Mouse (Mus musculus): ENCODE measurements around the gene Wipf2.
A peak's percentile ranks its signal among the peaks of the same experiment; 100 is the strongest.

Wipf2 gene

DNA sequence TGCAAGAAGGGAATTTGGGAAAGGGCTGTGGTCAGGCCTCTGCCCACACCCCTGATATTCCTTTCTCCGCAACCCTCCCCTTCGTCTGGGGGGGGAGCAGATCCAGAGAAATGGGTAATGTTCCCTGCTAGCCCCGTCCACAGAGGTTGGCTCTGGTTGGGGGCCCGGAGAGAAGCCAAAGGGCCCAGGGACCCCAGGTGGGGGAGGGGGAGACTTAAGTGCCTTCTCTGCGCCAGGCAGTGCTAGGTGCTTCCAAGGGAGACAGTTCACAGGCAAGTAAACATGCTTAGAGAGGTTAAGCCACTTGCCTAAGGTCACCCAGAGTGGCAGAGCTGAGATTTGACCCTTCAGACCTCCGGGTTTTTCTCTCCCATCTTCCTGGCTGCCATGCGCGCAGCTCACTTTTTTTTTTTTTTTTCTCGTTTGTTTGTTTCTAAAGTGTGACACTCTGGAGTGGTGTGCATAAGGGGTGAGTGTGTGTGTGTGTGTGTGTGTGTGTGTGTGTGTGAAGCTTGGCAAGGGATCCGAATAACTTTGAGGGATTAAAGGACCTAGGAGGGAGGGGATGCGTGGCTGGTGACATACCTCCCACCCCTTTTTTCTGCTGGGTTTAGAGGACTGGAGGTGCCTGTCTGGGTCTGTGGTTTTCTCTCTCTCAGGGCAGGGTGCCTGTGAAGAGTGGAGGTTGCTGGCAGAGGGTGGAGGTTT lies 81.6 kb downstream of the Wipf2 start:
- DNase-seq, result no peak

DNA sequence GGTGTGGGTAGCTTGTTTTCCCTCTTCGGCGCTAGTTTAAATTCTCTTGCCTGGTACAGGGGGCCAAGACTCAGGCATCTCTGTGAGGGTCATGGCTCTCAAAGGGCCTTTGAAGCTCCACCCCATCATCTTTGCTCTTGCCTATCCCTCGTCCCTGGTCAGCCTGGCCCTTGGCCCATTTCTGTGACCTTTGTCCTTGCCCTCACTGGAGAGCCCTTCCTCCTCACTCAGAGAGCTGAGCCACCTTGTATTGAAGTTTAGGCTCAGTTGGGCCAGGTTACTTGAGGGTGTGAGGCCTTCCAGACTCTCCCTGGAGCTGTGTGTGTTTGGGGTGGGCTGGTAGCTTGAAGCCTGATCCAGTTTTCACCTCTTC lies 82.2 kb downstream of the Wipf2 start:
- DNase-seq, result no peak

DNA sequence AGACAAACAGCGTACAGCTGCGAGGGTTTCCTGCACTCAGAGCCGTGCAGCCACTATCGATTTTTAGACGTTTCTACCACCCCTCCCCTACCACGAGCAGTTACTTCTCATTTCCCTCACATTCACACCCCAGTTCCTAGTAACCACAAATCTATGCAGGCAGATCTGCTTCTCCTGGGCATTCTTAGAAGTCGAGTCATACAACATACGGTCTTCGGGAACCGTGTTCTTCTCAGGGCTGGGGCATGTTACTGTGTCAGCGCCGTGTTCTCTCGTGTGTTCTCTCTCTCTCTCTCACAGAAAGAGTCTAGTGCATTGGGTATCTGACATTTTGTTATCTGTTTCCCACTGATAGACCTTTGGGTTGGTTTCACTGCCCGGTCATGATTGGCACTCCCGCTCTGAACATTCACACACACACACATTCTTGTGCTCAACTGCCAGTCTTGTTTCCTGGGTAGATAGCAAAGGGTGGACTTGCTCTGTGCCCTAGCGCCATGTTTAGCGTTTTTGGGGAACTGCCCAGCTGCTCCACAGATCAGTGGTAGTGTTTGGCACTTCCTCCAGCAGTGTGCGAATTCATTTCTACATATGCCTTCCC lies 84.6 kb downstream of the Wipf2 start:
- no peak for DNase-seq

DNA sequence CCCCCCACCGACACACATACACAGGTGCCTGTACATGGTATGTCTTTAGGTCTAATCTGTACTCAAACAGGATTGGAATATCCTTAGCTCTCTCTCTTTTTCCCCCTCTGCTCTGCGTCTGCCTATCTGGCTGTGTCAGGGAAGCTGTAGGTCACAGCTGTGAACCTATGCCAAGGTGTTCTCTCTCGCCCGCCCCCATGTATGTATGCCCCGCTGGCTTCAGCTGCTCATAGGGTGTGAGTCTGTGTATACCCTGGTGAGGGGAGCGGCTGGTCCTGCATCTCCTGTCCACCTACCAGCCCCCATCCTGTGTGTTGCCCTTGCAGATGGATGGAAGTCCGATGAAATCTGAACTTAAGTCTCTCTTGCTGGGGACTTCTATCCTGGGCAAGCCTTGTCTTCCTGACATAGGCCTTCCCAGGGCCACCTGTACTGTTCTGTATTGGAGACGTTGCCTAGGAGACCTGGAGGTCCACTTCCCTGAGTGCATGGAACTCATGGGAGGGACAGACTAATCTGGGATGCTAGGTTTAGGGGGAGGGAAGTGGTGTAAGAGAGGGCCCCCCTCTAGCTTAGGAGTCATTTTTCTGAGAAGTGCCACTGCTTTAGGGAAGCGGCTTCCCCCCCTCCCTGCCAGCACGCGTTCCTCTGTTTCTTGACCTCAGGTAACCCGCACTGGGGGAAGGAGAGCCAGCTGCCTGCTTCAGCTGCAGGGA lies 86.0 kb downstream of the Wipf2 start:
- DNase-seq, result no peak

DNA sequence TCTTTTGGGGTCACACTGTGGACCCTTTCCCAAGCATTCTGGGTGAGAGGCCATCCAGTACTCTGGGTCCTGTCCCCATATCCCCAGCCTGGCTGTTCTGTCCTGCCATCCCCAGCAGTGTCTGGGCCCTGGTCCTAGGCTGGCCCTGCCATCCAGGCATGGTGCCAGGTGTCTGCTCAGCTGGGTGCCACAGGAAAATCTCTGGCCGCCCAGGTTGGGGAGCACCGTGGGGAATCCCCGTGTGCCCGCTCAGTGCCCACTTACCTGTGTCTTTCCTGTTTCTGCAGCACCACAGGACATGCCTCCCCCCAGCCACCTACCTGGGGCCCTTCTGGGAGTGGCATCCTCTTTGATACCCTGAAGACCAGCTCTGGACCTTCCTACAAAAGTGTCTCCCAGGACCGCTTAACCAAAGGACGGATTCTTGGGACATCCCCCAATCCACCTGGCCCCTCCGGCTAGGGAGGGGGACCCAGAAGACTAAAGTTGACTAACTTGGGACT lies 86.6 kb downstream of the Wipf2 start:
- peak; percentile 69 to 76 for DNase-seq

DNA sequence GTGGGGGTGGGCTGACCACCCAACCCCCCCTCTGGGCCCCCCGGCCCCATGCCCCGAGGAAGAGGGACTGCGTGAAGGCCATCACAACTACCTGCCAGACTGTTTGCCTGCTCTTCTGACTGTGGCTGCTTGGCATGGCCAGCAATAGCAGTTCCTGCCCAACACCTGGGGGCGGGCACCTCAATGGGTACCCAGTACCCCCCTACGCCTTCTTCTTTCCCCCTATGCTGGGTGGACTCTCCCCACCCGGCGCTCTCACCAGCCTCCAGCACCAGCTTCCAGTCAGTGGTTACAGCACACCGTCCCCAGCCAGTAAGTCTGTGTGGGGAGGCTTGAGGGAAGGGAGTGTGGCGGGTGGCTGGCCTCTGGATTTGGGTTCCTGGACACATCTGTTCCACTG lies 87.0 kb downstream of the Wipf2 start:
- no peak for DNase-seq

DNA sequence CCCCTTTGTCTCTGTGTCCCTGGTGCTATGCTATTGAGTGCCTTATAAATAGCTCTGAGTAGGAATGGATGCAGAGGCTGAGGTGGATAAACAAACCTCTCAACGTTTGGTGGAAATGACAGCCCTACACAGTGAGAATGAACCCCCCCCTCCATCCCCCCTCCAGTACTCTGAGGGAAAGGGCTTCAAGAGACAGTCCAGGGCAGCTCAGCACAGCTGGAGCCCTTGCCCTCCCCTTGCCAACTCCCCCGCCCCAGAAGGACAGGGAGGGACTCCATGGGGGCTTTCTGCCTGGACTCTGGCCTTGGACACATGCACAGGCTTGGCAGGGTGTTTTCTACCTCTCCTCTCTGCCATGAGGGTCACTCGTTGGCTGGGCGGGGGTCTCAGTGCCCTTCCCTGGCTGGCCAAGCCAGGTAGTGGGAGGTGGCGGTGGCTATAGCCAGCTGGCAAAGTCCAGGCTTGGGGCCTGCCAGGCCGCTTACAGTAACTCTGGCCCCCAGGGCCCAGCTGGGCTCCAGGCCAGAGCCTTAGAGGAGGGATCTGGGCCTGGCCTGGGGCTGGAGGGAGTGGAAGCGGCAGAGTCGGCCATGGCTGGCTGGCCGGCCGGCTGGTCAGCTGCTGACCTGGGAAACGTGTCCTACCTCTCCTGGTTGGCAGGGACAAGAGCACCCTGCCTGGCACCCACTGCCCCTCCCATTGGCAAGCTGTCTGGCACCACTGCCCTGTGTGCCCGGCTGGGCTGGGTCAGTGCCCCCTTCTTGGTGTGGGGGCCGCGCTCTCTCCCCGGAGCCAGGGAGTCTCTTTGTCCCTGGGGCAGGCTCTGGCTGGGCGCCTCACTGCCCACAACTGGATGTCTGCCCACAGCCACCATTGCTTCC lies 87.8 kb downstream of the Wipf2 start:
- peak; percentile 88 to 91 for DNase-seq

DNA sequence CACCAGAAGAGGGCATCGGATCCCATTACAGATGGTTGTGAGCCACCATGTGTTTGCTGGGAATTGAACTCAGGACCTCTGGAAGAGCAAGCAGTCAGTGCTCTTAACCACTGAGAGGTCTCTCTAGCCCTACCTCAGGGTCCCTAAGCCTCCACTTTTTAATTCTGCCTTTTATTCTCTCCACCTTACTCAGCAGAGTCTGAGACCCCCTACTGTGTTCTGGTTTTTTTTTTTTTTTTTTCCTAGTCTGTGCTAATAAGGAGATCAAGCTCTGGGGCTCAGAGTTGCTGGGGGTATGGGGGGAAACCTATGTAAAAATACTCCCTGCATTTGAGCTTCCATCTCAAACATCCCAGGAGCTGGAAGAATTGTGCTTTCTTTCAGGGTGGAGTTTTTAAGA lies 88.7 kb downstream of the Wipf2 start:
- no peak for DNase-seq

DNA sequence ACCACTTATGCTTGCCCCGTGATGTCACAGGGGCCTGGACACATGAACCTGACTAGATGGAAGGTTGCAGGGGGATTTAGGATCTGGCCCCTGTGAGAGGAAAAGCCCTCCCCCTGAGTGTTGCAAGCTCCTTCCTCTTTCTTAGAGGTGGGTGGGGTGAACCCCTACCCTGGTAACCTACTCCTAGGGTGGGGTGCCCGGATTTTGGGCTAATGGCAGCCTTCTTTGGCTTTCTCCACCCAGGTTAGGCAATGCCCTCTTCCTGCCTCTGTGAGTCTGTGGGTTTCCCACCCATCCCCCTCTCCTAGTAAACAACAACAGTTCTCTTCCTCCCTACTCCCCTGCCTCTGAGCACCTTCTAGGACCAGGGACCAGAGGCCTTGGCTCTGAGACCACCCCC lies 89.3 kb downstream of the Wipf2 start:
- no peak for DNase-seq

DNA sequence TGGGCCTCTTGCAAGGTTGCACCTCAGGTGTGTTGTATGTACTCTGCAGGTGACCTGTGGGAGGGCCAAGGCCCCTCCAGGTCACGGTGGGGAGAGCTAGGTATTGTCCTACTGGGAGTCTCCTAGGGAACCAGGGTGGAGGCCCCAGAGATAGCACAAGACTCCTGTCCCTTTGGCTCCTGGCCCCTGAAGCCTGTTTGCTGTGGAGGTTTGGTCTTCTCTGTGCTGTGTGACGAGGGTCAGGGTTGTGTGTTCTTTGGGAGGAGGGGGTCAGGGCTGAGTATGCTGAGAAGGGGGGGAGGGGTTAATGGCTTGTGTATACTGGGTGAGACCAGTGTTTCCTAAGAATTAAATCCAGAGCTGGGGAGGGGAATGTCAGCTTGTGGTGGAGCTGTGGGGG lies 89.9 kb downstream of the Wipf2 start:
- no peak for DNase-seq

DNA sequence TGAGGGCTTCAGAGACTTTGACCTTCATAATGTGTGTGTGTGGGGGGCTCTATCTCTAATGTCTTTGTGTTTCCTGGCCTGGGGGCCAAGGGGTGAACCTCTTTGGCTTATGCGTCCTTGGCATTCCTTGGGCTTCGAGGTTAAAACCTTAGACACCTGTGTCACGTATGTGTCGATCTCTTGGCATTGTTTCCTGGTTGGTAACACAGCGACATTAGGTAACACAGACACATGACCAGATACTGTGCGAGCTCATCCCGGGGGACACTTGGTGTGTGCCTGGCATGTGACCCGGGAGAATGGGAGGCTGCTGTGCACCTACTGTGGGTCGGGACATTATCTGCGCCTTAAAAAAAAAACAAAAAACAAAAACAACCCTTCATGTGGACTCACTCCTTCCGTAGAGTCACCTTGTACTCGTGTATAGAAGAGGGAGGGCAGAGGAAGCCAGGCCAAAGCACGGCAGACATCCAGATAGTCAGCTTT lies 90.4 kb downstream of the Wipf2 start:
- DNase-seq, result no peak

DNA sequence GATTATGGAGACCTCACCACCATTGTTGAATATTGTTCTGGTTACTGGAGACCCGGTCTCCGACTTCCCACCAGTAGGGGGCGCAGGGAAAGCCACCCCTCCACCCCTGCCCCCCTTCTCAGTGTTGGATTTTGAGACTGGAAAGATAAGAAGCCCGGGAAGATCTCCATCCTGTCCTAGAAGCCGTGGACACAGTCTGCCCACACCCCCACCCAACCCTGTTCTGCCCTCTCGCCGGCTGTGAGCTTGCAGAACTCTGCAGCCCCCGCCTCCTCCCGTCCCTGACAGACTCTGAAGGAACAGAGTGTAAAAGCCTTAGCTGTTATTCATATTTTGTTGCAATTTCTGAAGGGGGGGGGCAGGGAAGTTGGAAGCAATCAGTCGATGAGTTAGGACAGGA lies 90.9 kb downstream of the Wipf2 start:
- DNase-seq, result peak; percentile 71 to 84

Data from cerebellum, postnatal 25 days (tissue).